Mouse (Mus musculus): ENCODE results near the gene Efcab14. TPM values are rescaled to one million over a fixed set of nuclear protein-coding genes. Genes with fewer than 3 reads are reported as not detected.
A peak's percentile ranks its signal among the peaks of the same experiment; 100 is the strongest.

Gene Efcab14
- polyA plus RNA-seq (2015; fragmentation: Nextera tagmentation; extraction: Ambion mirVana): 32.4 and 36.9 TPM in 2 replicates

GRCm38 (mm10) chr4:115737551-115738041 is at the start of gene Efcab14:
TSS of gene Efcab14 (plus strand) at chr4:115737744.
- peak within 1 kb of the TSS; percentile 91 for H3K9ac ChIP-seq (ENCODE audit: low read length)
- ATAC-seq (ENCODE audit: low read depth): peak; percentile 100
- H3K27me3 ChIP-seq (ENCODE audit: control insufficient read depth, insufficient read depth, low read depth, low read length): no peaks in the 10 kb centered on the region
- WGBS: 1% methylated on average over 45 of the region's 45 CpGs
- H3K4me2 ChIP-seq (ENCODE audit: low read depth, low read length): peak within 1 kb of the TSS; percentile 84
- peak within 1 kb of the TSS; percentile 93 for H3K27ac ChIP-seq (ENCODE audit: low read length)
- no peaks in the 10 kb centered on the region for H3K9me3 ChIP-seq (ENCODE audit: control insufficient read depth, low read length)
- peaks cover 17% of the 10 kb centered on the region for H3K4me1 ChIP-seq (replicated peaks; ENCODE audit: control insufficient read depth, insufficient read depth, low read length)
- peaks cover 11% of the 10 kb centered on the region for H3K36me3 ChIP-seq (ENCODE audit: control insufficient read depth, insufficient read depth, low read length)
- peak within 1 kb of the TSS; percentile 83 for H3K4me3 ChIP-seq (ENCODE audit: low read length)

GRCm38 (mm10) chr4:115701468-115701867 is 36.1 kb upstream of the Efcab14 start:
- no peaks in the 10 kb centered on the region for H3K36me3 ChIP-seq (ENCODE audit: control insufficient read depth, insufficient read depth, low read length)
- H3K9ac ChIP-seq (ENCODE audit: low read length): no peak overlapping the region
- ATAC-seq (ENCODE audit: low read depth): no peak
- H3K4me2 ChIP-seq (ENCODE audit: low read depth, low read length): no peak overlapping the region
- H3K27ac ChIP-seq (ENCODE audit: low read length): no peak overlapping the region
- no peaks in the 10 kb centered on the region for H3K9me3 ChIP-seq (ENCODE audit: control insufficient read depth, low read length)
- H3K4me1 ChIP-seq (replicated peaks; ENCODE audit: control insufficient read depth, insufficient read depth, low read length): no peaks in the 10 kb centered on the region
- WGBS: 70% methylated on average over 3 of the region's 3 CpGs
- H3K27me3 ChIP-seq (ENCODE audit: control insufficient read depth, insufficient read depth, low read depth, low read length): no peaks in the 10 kb centered on the region
- H3K4me3 ChIP-seq (ENCODE audit: low read length): no peak overlapping the region

GRCm38 (mm10) chr4:115703927-115704505 is 33.5 kb upstream of the Efcab14 start:
- Histone ChIP-seq H3K9ac (ENCODE audit: low read length) (no peak overlapping the region), H3K36me3 (ENCODE audit: control insufficient read depth, insufficient read depth, low read length) (no peaks in the 10 kb centered on the region), H3K4me3 (ENCODE audit: low read length) (no peak overlapping the region), H3K4me1 (replicated peaks; ENCODE audit: control insufficient read depth, insufficient read depth, low read length) (no peaks in the 10 kb centered on the region), H3K27me3 (ENCODE audit: control insufficient read depth, insufficient read depth, low read depth, low read length) (no peaks in the 10 kb centered on the region), H3K9me3 (ENCODE audit: control insufficient read depth, low read length) (no peaks in the 10 kb centered on the region), H3K27ac (ENCODE audit: low read length) (no peak overlapping the region), H3K4me2 (ENCODE audit: low read depth, low read length) (no peak overlapping the region)
- no peak for ATAC-seq (ENCODE audit: low read depth)
- WGBS: 63% methylated on average over 2 of the region's 2 CpGs

GRCm38 (mm10) chr4:115708974-115709593 is 28.5 kb upstream of the Efcab14 start:
- Histone ChIP-seq H3K4me3 (ENCODE audit: low read length) (no peak overlapping the region), H3K9ac (ENCODE audit: low read length) (no peak overlapping the region), H3K27me3 (ENCODE audit: control insufficient read depth, insufficient read depth, low read depth, low read length) (no peaks in the 10 kb centered on the region), H3K27ac (ENCODE audit: low read length) (peak overlapping the region; percentile 73), H3K9me3 (ENCODE audit: control insufficient read depth, low read length) (no peaks in the 10 kb centered on the region), H3K4me1 (replicated peaks; ENCODE audit: control insufficient read depth, insufficient read depth, low read length) (no peaks in the 10 kb centered on the region), H3K4me2 (ENCODE audit: low read depth, low read length) (0 out of 2 replicates have a peak overlapping the region, but pooled peaks have one; percentile 14), H3K36me3 (ENCODE audit: control insufficient read depth, insufficient read depth, low read length) (no peaks in the 10 kb centered on the region)
- 50% methylated on average over 13 of the region's 13 CpGs for WGBS
- peak; percentile 56 for ATAC-seq (ENCODE audit: low read depth)

GRCm38 (mm10) chr4:115709792-115710418 is 27.6 kb upstream of the Efcab14 start:
- 8% methylated on average over 13 of the region's 13 CpGs for WGBS
- H3K4me2 ChIP-seq (ENCODE audit: low read depth, low read length): peak overlapping the region; percentile 23; the same call in 1 of the 2 replicates
- H3K4me1 ChIP-seq (replicated peaks; ENCODE audit: control insufficient read depth, insufficient read depth, low read length): no peaks in the 10 kb centered on the region
- H3K27me3 ChIP-seq (ENCODE audit: control insufficient read depth, insufficient read depth, low read depth, low read length): no peaks in the 10 kb centered on the region
- no peak overlapping the region for H3K9ac ChIP-seq (ENCODE audit: low read length)
- no peaks in the 10 kb centered on the region for H3K36me3 ChIP-seq (ENCODE audit: control insufficient read depth, insufficient read depth, low read length)
- no peaks in the 10 kb centered on the region for H3K9me3 ChIP-seq (ENCODE audit: control insufficient read depth, low read length)
- H3K27ac ChIP-seq (ENCODE audit: low read length): peak overlapping the region; percentile 73
- no peak overlapping the region for H3K4me3 ChIP-seq (ENCODE audit: low read length)
- peak; percentile 75 for ATAC-seq (ENCODE audit: low read depth)

- no peak overlapping the region for H3K4me2 ChIP-seq (ENCODE audit: low read depth, low read length)
- H3K9ac ChIP-seq (ENCODE audit: low read length): no peak overlapping the region
- H3K4me3 ChIP-seq (ENCODE audit: low read length): no peak overlapping the region
- no peak for ATAC-seq (ENCODE audit: low read depth)
- WGBS: 9% methylated on average over 5 of the region's 5 CpGs
- H3K36me3 ChIP-seq (ENCODE audit: control insufficient read depth, insufficient read depth, low read length): no peaks in the 10 kb centered on the region
- no peaks in the 10 kb centered on the region for H3K4me1 ChIP-seq (replicated peaks; ENCODE audit: control insufficient read depth, insufficient read depth, low read length)
- no peaks in the 10 kb centered on the region for H3K9me3 ChIP-seq (ENCODE audit: control insufficient read depth, low read length)
- no peak overlapping the region for H3K27ac ChIP-seq (ENCODE audit: low read length)
- H3K27me3 ChIP-seq (ENCODE audit: control insufficient read depth, insufficient read depth, low read depth, low read length): no peaks in the 10 kb centered on the region
Observed at GRCm38 (mm10) chr4:115728721-115729120, 8.8 kb upstream of the Efcab14 start.

GRCm38 (mm10) chr4:115731588-115732222 is 5.8 kb upstream of the Efcab14 start:
- Histone ChIP-seq H3K4me1 (replicated peaks; ENCODE audit: control insufficient read depth, insufficient read depth, low read length) (no peaks in the 10 kb centered on the region), H3K4me3 (ENCODE audit: low read length) (no peak overlapping the region), H3K4me2 (ENCODE audit: low read depth, low read length) (no peak overlapping the region), H3K9me3 (ENCODE audit: control insufficient read depth, low read length) (no peaks in the 10 kb centered on the region), H3K9ac (ENCODE audit: low read length) (no peak overlapping the region), H3K36me3 (ENCODE audit: control insufficient read depth, insufficient read depth, low read length) (no peaks in the 10 kb centered on the region), H3K27ac (ENCODE audit: low read length) (no peak overlapping the region), H3K27me3 (ENCODE audit: control insufficient read depth, insufficient read depth, low read depth, low read length) (no peaks in the 10 kb centered on the region)
- peak; percentile 43 for ATAC-seq (ENCODE audit: low read depth)
- 21% methylated on average over 7 of the region's 7 CpGs for WGBS

GRCm38 (mm10) chr4:115732223-115732818 is 5.2 kb upstream of the Efcab14 start:
- Histone ChIP-seq H3K36me3 (ENCODE audit: control insufficient read depth, insufficient read depth, low read length) (no peaks in the 10 kb centered on the region), H3K9ac (ENCODE audit: low read length) (no peak overlapping the region), H3K4me1 (replicated peaks; ENCODE audit: control insufficient read depth, insufficient read depth, low read length) (peaks cover 4% of the 10 kb centered on the region; the same call in 1 of the 2 replicates), H3K4me3 (ENCODE audit: low read length) (no peak overlapping the region), H3K9me3 (ENCODE audit: control insufficient read depth, low read length) (no peaks in the 10 kb centered on the region), H3K4me2 (ENCODE audit: low read depth, low read length) (no peak overlapping the region), H3K27me3 (ENCODE audit: control insufficient read depth, insufficient read depth, low read depth, low read length) (no peaks in the 10 kb centered on the region), H3K27ac (ENCODE audit: low read length) (no peak overlapping the region)
- 58% methylated on average over 2 of the region's 3 CpGs for WGBS
- no peak; the same call in 1 of the 2 replicates for ATAC-seq (ENCODE audit: low read depth)
